Mouse (Mus musculus): ENCODE measurements around the gene Tgfbr2. TPM values are rescaled to one million over a fixed set of nuclear protein-coding genes. Genes with fewer than 3 reads are reported as not detected.

Tgfbr2 gene
- polyA plus RNA-seq, 1 experiment from 2014 or later = 6.5 TPM

GRCm38 (mm10) chr9:116217099-116217498, 41.9 kb upstream of the Tgfbr2 start:
- H3K4me3 ChIP-seq (replicated peaks; ENCODE audit: low read length) = no peak overlapping the region
- no peak overlapping the region for H3K4me2 ChIP-seq (ENCODE audit: low read length)
- 87% methylated on average over 7 of the region's 7 CpGs for WGBS
- H3K4me1 ChIP-seq (replicated peaks; ENCODE audit: control insufficient read depth, insufficient read depth, low read length) = peaks cover 5% of the 10 kb centered on the region
- H3K9ac ChIP-seq (replicated peaks; ENCODE audit: low read depth, low read length) = no peak overlapping the region
- no peaks in the 10 kb centered on the region for H3K36me3 ChIP-seq (ENCODE audit: control insufficient read depth, insufficient read depth)
- no peaks in the 10 kb centered on the region for H3K9me3 ChIP-seq (ENCODE audit: control insufficient read depth, low read length)
- H3K27ac ChIP-seq (ENCODE audit: low read length) = no peak overlapping the region
- no peaks in the 10 kb centered on the region for H3K27me3 ChIP-seq (replicated peaks; ENCODE audit: control insufficient read depth, insufficient read depth, low read length)
- ATAC-seq = no peak

GRCm38 (mm10) chr9:116216677-116217076, 41.5 kb upstream of the Tgfbr2 start:
- no peak for ATAC-seq
- H3K27ac ChIP-seq (ENCODE audit: low read length) = no peak overlapping the region
- no peak overlapping the region for H3K9ac ChIP-seq (replicated peaks; ENCODE audit: low read depth, low read length)
- H3K4me1 ChIP-seq (replicated peaks; ENCODE audit: control insufficient read depth, insufficient read depth, low read length) = peaks cover 5% of the 10 kb centered on the region
- no peaks in the 10 kb centered on the region for H3K36me3 ChIP-seq (ENCODE audit: control insufficient read depth, insufficient read depth)
- no peak overlapping the region for H3K4me3 ChIP-seq (replicated peaks; ENCODE audit: low read length)
- no peaks in the 10 kb centered on the region for H3K9me3 ChIP-seq (ENCODE audit: control insufficient read depth, low read length)
- H3K4me2 ChIP-seq (ENCODE audit: low read length) = no peak overlapping the region
- 91% methylated on average over 10 of the region's 10 CpGs for WGBS
- H3K27me3 ChIP-seq (replicated peaks; ENCODE audit: control insufficient read depth, insufficient read depth, low read length) = no peaks in the 10 kb centered on the region

- Histone ChIP-seq H3K36me3 (ENCODE audit: control insufficient read depth, insufficient read depth) (no peaks in the 10 kb centered on the region), H3K9ac (replicated peaks; ENCODE audit: low read depth, low read length) (no peak overlapping the region), H3K4me3 (replicated peaks; ENCODE audit: low read length) (no peak overlapping the region), H3K27ac (ENCODE audit: low read length) (no peak overlapping the region), H3K9me3 (ENCODE audit: control insufficient read depth, low read length) (no peaks in the 10 kb centered on the region), H3K4me2 (ENCODE audit: low read length) (no peak overlapping the region), H3K27me3 (replicated peaks; ENCODE audit: control insufficient read depth, insufficient read depth, low read length) (no peaks in the 10 kb centered on the region), H3K4me1 (replicated peaks; ENCODE audit: control insufficient read depth, insufficient read depth, low read length) (peaks cover 5% of the 10 kb centered on the region)
- no peak for ATAC-seq
- WGBS = 86% methylated on average over 6 of the region's 6 CpGs
These were observed 39.1 kb upstream of the Tgfbr2 start for GRCm38 (mm10) chr9:116214296-116214695.

GRCm38 (mm10) chr9:116212915-116213619, 37.9 kb upstream of the Tgfbr2 start:
- ATAC-seq = no peak
- H3K27ac ChIP-seq (ENCODE audit: low read length) = no peak overlapping the region
- 46% methylated on average over 8 of the region's 8 CpGs for WGBS

GRCm38 (mm10) chr9:116212069-116212468, 36.9 kb upstream of the Tgfbr2 start:
- Histone ChIP-seq H3K36me3 (ENCODE audit: control insufficient read depth, insufficient read depth) (no peaks in the 10 kb centered on the region), H3K9ac (replicated peaks; ENCODE audit: low read depth, low read length) (no peak overlapping the region), H3K27ac (ENCODE audit: low read length) (no peak overlapping the region), H3K9me3 (ENCODE audit: control insufficient read depth, low read length) (no peaks in the 10 kb centered on the region), H3K4me2 (ENCODE audit: low read length) (no peak overlapping the region), H3K4me3 (replicated peaks; ENCODE audit: low read length) (no peak overlapping the region), H3K27me3 (replicated peaks; ENCODE audit: control insufficient read depth, insufficient read depth, low read length) (no peaks in the 10 kb centered on the region), H3K4me1 (replicated peaks; ENCODE audit: control insufficient read depth, insufficient read depth, low read length) (no peaks in the 10 kb centered on the region; the same call in 1 of the 2 replicates)
- no peak for ATAC-seq
- WGBS = 89% methylated on average over 12 of the region's 12 CpGs

More at GRCm38 (mm10) chr9:116212915-116213619, 37.9 kb upstream of the Tgfbr2 start:
- Histone ChIP-seq H3K4me2 (ENCODE audit: low read length) (no peak overlapping the region), H3K9ac (replicated peaks; ENCODE audit: low read depth, low read length) (no peak overlapping the region), H3K27me3 (replicated peaks; ENCODE audit: control insufficient read depth, insufficient read depth, low read length) (no peaks in the 10 kb centered on the region), H3K4me3 (replicated peaks; ENCODE audit: low read length) (no peak overlapping the region), H3K4me1 (replicated peaks; ENCODE audit: control insufficient read depth, insufficient read depth, low read length) (no peaks in the 10 kb centered on the region; the same call in 1 of the 2 replicates), H3K9me3 (ENCODE audit: control insufficient read depth, low read length) (no peaks in the 10 kb centered on the region), H3K36me3 (ENCODE audit: control insufficient read depth, insufficient read depth) (no peaks in the 10 kb centered on the region)

- ATAC-seq = no peak
- Histone ChIP-seq H3K4me2 (ENCODE audit: low read length) (no peak overlapping the region), H3K9ac (replicated peaks; ENCODE audit: low read depth, low read length) (no peak overlapping the region), H3K36me3 (ENCODE audit: control insufficient read depth, insufficient read depth) (no peaks in the 10 kb centered on the region), H3K27ac (ENCODE audit: low read length) (no peak overlapping the region), H3K27me3 (replicated peaks; ENCODE audit: control insufficient read depth, insufficient read depth, low read length) (no peaks in the 10 kb centered on the region), H3K4me1 (replicated peaks; ENCODE audit: control insufficient read depth, insufficient read depth, low read length) (no peaks in the 10 kb centered on the region; the same call in 1 of the 2 replicates), H3K9me3 (ENCODE audit: control insufficient read depth, low read length) (no peaks in the 10 kb centered on the region), H3K4me3 (replicated peaks; ENCODE audit: low read length) (no peak overlapping the region)
- WGBS = 91% methylated on average over 16 of the region's 16 CpGs
These were observed 33.2 kb upstream of the Tgfbr2 start for GRCm38 (mm10) chr9:116208169-116208904.

GRCm38 (mm10) chr9:116206901-116207300, 31.7 kb upstream of the Tgfbr2 start:
- H3K4me1 ChIP-seq (replicated peaks; ENCODE audit: control insufficient read depth, insufficient read depth, low read length) = no peaks in the 10 kb centered on the region
- ATAC-seq = no peak
- no peaks in the 10 kb centered on the region for H3K9me3 ChIP-seq (ENCODE audit: control insufficient read depth, low read length)
- no peak overlapping the region for H3K27ac ChIP-seq (ENCODE audit: low read length)
- no peak overlapping the region for H3K4me2 ChIP-seq (ENCODE audit: low read length)
- no peak overlapping the region for H3K4me3 ChIP-seq (replicated peaks; ENCODE audit: low read length)
- H3K36me3 ChIP-seq (ENCODE audit: control insufficient read depth, insufficient read depth) = no peaks in the 10 kb centered on the region
- WGBS = 86% methylated on average over 2 of the region's 2 CpGs
- H3K27me3 ChIP-seq (replicated peaks; ENCODE audit: control insufficient read depth, insufficient read depth, low read length) = no peaks in the 10 kb centered on the region
- H3K9ac ChIP-seq (replicated peaks; ENCODE audit: low read depth, low read length) = no peak overlapping the region

GRCm38 (mm10) chr9:116203675-116204074, 28.5 kb upstream of the Tgfbr2 start:
- no peaks in the 10 kb centered on the region for H3K36me3 ChIP-seq (ENCODE audit: control insufficient read depth, insufficient read depth)
- H3K27ac ChIP-seq (ENCODE audit: low read length) = no peak overlapping the region
- 97% methylated on average over 1 of the region's 1 CpGs for WGBS
- no peak overlapping the region for H3K9ac ChIP-seq (replicated peaks; ENCODE audit: low read depth, low read length)
- no peaks in the 10 kb centered on the region for H3K4me1 ChIP-seq (replicated peaks; ENCODE audit: control insufficient read depth, insufficient read depth, low read length)
- ATAC-seq = no peak
- H3K4me3 ChIP-seq (replicated peaks; ENCODE audit: low read length) = no peak overlapping the region
- no peaks in the 10 kb centered on the region for H3K27me3 ChIP-seq (replicated peaks; ENCODE audit: control insufficient read depth, insufficient read depth, low read length)
- H3K4me2 ChIP-seq (ENCODE audit: low read length) = no peak overlapping the region
- H3K9me3 ChIP-seq (ENCODE audit: control insufficient read depth, low read length) = no peaks in the 10 kb centered on the region

GRCm38 (mm10) chr9:116199127-116199526, 24.0 kb upstream of the Tgfbr2 start:
- Histone ChIP-seq H3K36me3 (ENCODE audit: control insufficient read depth, insufficient read depth) (no peaks in the 10 kb centered on the region), H3K27me3 (replicated peaks; ENCODE audit: control insufficient read depth, insufficient read depth, low read length) (no peaks in the 10 kb centered on the region), H3K27ac (ENCODE audit: low read length) (no peak overlapping the region), H3K4me1 (replicated peaks; ENCODE audit: control insufficient read depth, insufficient read depth, low read length) (no peaks in the 10 kb centered on the region), H3K9ac (replicated peaks; ENCODE audit: low read depth, low read length) (no peak overlapping the region), H3K4me3 (replicated peaks; ENCODE audit: low read length) (no peak overlapping the region), H3K9me3 (ENCODE audit: control insufficient read depth, low read length) (no peaks in the 10 kb centered on the region), H3K4me2 (ENCODE audit: low read length) (no peak overlapping the region)
- WGBS = 35% methylated on average over 9 of the region's 9 CpGs
- ATAC-seq = no peak

All from forebrain, embryonic 16.5 days (tissue).